Mouse (Mus musculus) heart, adult 2 months (tissue): ENCODE data around the gene Tomm40l.

Experiments used
- CTCF ChIP-seq: fragments of 200-600 bp; IDR thresholded peaks from 2 replicates; pipeline ENCODE4 v1.8.1; 2022; ENCODE audit warnings: antibody characterized with exemption, mild to moderate bottlenecking, moderate library complexity
- POLR2A ChIP-seq: fragments of 200-500 bp; IDR thresholded peaks from 2 replicates; pipeline ENCODE4 v1.6.1; 2011; ENCODE audit warnings: mild to moderate bottlenecking, low read depth, low read length, control low read depth; ENCODE audit not compliant: insufficient read depth

GRCm38 (mm10) chr1:171271622-171272021 is 49.3 kb upstream of the Tomm40l start:
- TF ChIP-seq POLR2A: no peak
- no peak for TF ChIP-seq CTCF
